Mouse (Mus musculus): ENCODE measurements around the gene Rnf113a2.

Rnf113a2 gene

DNA sequence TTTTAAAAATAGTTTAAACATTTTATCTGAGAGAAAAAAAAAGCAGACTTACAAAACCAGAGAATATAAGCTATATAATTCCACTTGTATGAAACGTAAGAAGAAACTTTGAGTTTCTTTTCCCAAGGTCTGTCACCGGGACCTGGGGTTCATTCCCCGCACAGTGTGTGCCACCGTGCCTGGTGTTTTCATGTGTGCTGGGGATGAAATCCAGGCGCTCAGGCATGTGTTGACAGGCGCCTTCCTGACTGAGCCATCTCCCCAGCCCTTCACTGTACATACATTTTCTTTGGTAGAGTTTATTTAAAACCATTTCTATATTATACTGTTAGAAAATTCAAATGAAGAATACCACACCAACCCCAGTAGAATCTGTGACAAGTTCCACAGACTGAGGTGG lies 26.7 kb upstream of the Rnf113a2 start:
- H3K36me3 ChIP-seq (ENCODE audit: insufficient read depth, low read length): no peaks in the 10 kb centered on the region
- no peaks in the 10 kb centered on the region for H3K9me3 ChIP-seq (ENCODE audit: low read length)
- TF ChIP-seq CTCF (conservative IDR thresholded peaks at IDR 0.05; ENCODE audit: low read length) (no peak), NANOG (IDR thresholded peaks at IDR 0.05; ENCODE audit: borderline replicate concordance, low read length) (no peak), POU5F1 (IDR thresholded peaks at IDR 0.05; ENCODE audit: borderline replicate concordance, low read length) (no peak)
- H3K27me3 ChIP-seq (ENCODE audit: insufficient read depth, low read length): no peaks in the 10 kb centered on the region
- peaks cover 9% of the 10 kb centered on the region for H3K4me1 ChIP-seq (replicated peaks; ENCODE audit: low read depth, low read length)
- no peak overlapping the region for H3K4me3 ChIP-seq (replicated peaks; ENCODE audit: low read length)

DNA sequence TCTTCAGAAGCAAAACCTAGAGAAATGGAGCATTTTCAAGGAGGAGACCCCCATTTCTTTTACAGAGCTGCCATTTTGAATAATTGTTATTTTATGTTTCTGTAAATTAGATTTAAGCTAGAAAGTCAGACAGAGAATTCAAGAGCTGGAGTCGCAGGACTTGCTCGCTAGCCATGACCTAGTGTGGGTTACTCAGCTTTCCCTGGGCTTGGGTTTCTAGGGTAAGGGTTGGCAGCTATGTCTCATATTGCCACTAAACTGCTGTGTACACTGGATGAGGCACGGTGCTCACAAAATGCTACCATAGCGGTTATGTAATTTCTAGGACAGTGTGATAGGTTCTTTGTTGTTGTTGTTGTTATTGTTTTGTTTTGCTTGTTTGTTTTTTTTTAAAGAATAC lies 24.3 kb upstream of the Rnf113a2 start:
- Histone ChIP-seq H3K27me3 (ENCODE audit: insufficient read depth, low read length) (no peaks in the 10 kb centered on the region), H3K36me3 (ENCODE audit: insufficient read depth, low read length) (no peaks in the 10 kb centered on the region), H3K4me3 (replicated peaks; ENCODE audit: low read length) (no peak overlapping the region), H3K9me3 (ENCODE audit: low read length) (no peaks in the 10 kb centered on the region), H3K4me1 (replicated peaks; ENCODE audit: low read depth, low read length) (peaks cover 13% of the 10 kb centered on the region)
- TF ChIP-seq CTCF (conservative IDR thresholded peaks at IDR 0.05; ENCODE audit: low read length) (no peak), POU5F1 (IDR thresholded peaks at IDR 0.05; ENCODE audit: borderline replicate concordance, low read length) (no peak), NANOG (IDR thresholded peaks at IDR 0.05; ENCODE audit: borderline replicate concordance, low read length) (no peak)

DNA sequence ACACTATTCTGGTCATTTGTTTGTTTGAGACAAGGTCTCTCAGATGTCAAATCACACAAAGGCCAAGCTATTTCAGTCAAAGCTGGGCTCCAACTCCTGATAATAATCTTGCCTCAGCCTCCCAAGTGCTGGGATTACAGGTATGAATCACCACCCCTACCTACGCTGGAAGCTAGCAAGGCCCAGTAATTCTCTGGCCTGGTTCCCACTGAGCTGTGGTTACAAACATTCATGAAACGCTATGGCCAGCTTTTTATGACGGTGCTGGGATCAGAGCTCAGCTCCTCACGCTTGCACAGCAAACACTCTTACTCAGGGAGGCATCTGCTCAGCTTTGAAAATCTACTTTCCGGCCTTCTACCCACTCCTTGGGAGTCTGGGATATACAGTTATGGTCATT lies 23.1 kb upstream of the Rnf113a2 start:
- Histone ChIP-seq H3K9me3 (ENCODE audit: low read length) (no peaks in the 10 kb centered on the region), H3K27me3 (ENCODE audit: insufficient read depth, low read length) (no peaks in the 10 kb centered on the region), H3K4me3 (replicated peaks; ENCODE audit: low read length) (no peak overlapping the region), H3K36me3 (ENCODE audit: insufficient read depth, low read length) (no peaks in the 10 kb centered on the region), H3K4me1 (replicated peaks; ENCODE audit: low read depth, low read length) (peaks cover 8% of the 10 kb centered on the region)
- TF ChIP-seq POU5F1 (IDR thresholded peaks at IDR 0.05; ENCODE audit: borderline replicate concordance, low read length) (no peak), NANOG (IDR thresholded peaks at IDR 0.05; ENCODE audit: borderline replicate concordance, low read length) (no peak), CTCF (conservative IDR thresholded peaks at IDR 0.05; ENCODE audit: low read length) (no peak)

DNA sequence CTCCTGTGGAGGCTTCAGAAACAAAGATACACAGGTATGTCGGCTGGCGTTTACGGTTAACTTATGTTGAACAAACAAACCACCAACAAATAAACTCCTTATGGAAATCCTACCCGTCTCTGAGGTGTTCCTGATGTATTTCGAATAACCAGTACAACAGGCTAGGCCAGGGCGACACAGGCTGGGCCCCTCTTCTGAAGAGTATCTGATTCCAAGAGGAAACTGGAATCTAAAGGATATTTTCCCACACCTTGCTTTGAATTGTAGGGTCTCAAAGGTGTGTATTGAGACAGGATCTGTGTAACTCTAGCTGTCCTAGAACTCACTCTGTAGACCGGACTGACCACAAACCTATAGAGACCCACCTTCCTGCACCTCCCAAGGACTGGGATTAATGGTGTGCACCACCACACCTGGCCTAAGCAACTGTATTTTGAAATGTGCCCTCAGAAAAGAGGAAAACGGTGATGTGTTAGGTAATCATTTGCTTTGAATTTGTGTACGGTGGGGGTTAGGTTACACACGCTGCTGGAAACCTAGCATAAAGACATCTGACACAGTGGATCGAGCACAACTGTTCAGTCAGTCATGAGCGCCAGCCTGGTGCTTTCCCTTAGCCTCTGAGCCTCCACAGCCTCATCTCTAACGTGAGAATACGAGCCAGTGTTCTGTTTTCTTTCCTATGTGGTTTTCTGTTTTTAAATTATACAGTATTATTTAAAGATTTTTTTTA lies 19.9 kb upstream of the Rnf113a2 start:
- TF ChIP-seq CTCF (conservative IDR thresholded peaks at IDR 0.05; ENCODE audit: low read length): no peak
- no peak for TF ChIP-seq NANOG (IDR thresholded peaks at IDR 0.05; ENCODE audit: borderline replicate concordance, low read length)
- TF ChIP-seq POU5F1 (IDR thresholded peaks at IDR 0.05; ENCODE audit: borderline replicate concordance, low read length): no peak
- H3K27me3 ChIP-seq (ENCODE audit: insufficient read depth, low read length): no peaks in the 10 kb centered on the region
- no peaks in the 10 kb centered on the region for H3K9me3 ChIP-seq (ENCODE audit: low read length)
- H3K4me1 ChIP-seq (replicated peaks; ENCODE audit: low read depth, low read length): peaks cover 14% of the 10 kb centered on the region
- H3K36me3 ChIP-seq (ENCODE audit: insufficient read depth, low read length): no peaks in the 10 kb centered on the region
- H3K4me3 ChIP-seq (replicated peaks; ENCODE audit: low read length): no peak overlapping the region

DNA sequence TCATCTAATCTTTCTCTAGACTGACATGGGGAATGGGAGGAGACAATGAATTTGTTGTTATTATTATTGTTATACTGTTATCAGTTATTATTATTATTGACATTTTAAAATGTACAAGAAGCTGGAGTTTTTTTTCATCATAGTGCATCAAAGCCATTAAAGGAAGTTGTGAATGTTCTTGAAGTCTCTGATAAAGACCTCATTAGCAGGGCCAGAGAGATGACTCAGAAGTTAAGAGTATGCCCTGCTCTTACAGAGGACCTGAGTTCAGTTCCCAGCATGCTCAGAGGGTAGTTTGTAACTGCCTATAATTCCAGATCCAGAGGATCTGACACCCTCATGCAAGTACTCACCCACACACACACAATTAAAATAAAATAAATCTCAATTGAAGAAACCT lies 19.3 kb upstream of the Rnf113a2 start:
- H3K4me3 ChIP-seq (replicated peaks; ENCODE audit: low read length): no peak overlapping the region
- peaks cover 14% of the 10 kb centered on the region for H3K4me1 ChIP-seq (replicated peaks; ENCODE audit: low read depth, low read length)
- no peaks in the 10 kb centered on the region for H3K36me3 ChIP-seq (ENCODE audit: insufficient read depth, low read length)
- H3K9me3 ChIP-seq (ENCODE audit: low read length): no peaks in the 10 kb centered on the region
- TF ChIP-seq CTCF (conservative IDR thresholded peaks at IDR 0.05; ENCODE audit: low read length) (no peak), NANOG (IDR thresholded peaks at IDR 0.05; ENCODE audit: borderline replicate concordance, low read length) (no peak), POU5F1 (IDR thresholded peaks at IDR 0.05; ENCODE audit: borderline replicate concordance, low read length) (no peak)
- H3K27me3 ChIP-seq (ENCODE audit: insufficient read depth, low read length): no peaks in the 10 kb centered on the region

DNA sequence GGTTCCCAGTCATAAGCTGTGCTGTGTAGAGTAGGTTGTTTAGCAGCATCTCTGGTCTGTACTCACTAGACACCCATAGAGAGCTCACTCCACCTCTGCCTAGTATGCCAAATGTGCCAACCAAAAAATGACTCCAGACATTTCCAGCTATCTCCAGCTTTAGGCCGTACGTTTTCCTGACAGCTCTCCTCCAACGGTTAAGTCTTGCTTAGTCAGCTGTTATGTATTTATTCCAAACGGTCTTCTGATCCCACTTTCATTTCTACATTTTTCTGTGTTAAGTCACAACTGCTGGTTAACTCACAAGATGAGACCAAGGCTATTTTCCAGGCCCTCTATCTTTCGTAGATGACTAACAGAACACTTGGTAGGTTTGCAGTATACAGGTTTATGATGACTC lies 18.4 kb upstream of the Rnf113a2 start:
- peaks cover 14% of the 10 kb centered on the region for H3K4me1 ChIP-seq (replicated peaks; ENCODE audit: low read depth, low read length)
- H3K27me3 ChIP-seq (ENCODE audit: insufficient read depth, low read length): no peaks in the 10 kb centered on the region
- no peaks in the 10 kb centered on the region for H3K36me3 ChIP-seq (ENCODE audit: insufficient read depth, low read length)
- no peak overlapping the region for H3K4me3 ChIP-seq (replicated peaks; ENCODE audit: low read length)
- TF ChIP-seq NANOG (IDR thresholded peaks at IDR 0.05; ENCODE audit: borderline replicate concordance, low read length) (no peak), POU5F1 (IDR thresholded peaks at IDR 0.05; ENCODE audit: borderline replicate concordance, low read length) (no peak), CTCF (conservative IDR thresholded peaks at IDR 0.05; ENCODE audit: low read length) (no peak)
- no peaks in the 10 kb centered on the region for H3K9me3 ChIP-seq (ENCODE audit: low read length)

DNA sequence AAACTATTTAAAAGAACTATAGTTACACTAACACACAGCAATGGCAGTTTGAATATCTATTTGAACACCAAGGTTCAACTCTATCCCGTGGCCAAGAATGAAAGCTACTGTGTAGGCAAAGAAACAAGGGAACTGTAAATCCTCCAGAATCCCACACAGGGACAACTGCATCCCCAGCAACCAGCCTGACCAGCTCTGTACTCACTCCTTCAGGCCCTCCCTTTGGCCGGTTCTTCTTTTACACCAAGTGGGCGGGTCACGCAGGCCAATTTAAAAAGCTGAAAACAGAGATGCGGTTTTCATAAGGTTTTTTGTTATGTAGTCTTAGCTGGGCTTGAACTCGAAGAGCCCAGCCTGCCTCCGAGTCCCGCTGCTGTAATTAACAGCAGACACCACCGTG lies 17.9 kb upstream of the Rnf113a2 start:
- peaks cover 14% of the 10 kb centered on the region for H3K4me1 ChIP-seq (replicated peaks; ENCODE audit: low read depth, low read length)
- no peak for TF ChIP-seq NANOG (IDR thresholded peaks at IDR 0.05; ENCODE audit: borderline replicate concordance, low read length)
- no peak for TF ChIP-seq POU5F1 (IDR thresholded peaks at IDR 0.05; ENCODE audit: borderline replicate concordance, low read length)
- no peak for TF ChIP-seq CTCF (conservative IDR thresholded peaks at IDR 0.05; ENCODE audit: low read length)
- no peaks in the 10 kb centered on the region for H3K36me3 ChIP-seq (ENCODE audit: insufficient read depth, low read length)
- peak overlapping the region; percentile 17; the same call in 1 of the 2 replicates for H3K4me3 ChIP-seq (replicated peaks; ENCODE audit: low read length)
- H3K27me3 ChIP-seq (ENCODE audit: insufficient read depth, low read length): no peaks in the 10 kb centered on the region
- no peaks in the 10 kb centered on the region for H3K9me3 ChIP-seq (ENCODE audit: low read length)

DNA sequence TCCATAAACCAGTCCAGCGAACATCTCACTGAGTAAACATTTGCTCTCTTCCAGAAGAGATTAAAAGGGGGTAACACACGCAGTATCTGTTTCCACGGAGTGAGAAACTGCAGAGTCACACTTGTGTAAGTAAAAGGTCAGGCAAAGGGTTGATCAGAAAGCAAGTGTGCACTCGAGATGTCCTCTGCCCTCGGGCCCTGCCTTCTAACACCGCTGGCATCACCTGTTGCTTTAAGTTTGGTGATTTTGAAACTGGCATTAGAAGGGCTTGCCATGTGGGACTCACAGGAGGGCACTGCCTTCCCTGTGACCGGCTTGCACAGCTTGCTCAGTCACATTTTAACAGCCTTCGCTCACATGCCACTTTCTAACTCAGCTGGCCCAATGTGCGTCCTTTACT lies 17.3 kb upstream of the Rnf113a2 start:
- no peaks in the 10 kb centered on the region for H3K36me3 ChIP-seq (ENCODE audit: insufficient read depth, low read length)
- TF ChIP-seq NANOG (IDR thresholded peaks at IDR 0.05; ENCODE audit: borderline replicate concordance, low read length) (no peak), CTCF (conservative IDR thresholded peaks at IDR 0.05; ENCODE audit: low read length) (no peak), POU5F1 (IDR thresholded peaks at IDR 0.05; ENCODE audit: borderline replicate concordance, low read length) (no peak)

DNA sequence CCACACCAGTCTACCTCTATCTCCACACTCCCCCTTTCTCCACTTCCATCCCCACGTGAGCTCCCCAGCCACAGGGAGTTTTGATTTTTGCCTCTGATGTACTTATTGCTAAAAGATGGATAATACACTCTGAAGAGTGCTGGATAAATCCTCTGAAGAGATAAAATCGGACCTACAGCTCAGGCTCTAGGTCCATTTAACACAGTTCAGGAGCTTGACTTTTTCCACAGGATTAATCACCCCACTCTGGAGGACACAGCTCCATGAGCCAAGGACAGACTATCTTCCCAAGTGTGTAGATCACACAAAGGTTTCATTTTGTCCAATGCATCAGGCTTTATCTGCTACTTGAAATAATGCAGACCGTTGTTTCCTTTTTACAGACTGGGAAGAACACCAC lies 16.9 kb upstream of the Rnf113a2 start:
- TF ChIP-seq POU5F1 (IDR thresholded peaks at IDR 0.05; ENCODE audit: borderline replicate concordance, low read length): no peak
- no peak for TF ChIP-seq NANOG (IDR thresholded peaks at IDR 0.05; ENCODE audit: borderline replicate concordance, low read length)
- no peak for TF ChIP-seq CTCF (conservative IDR thresholded peaks at IDR 0.05; ENCODE audit: low read length)

More for the DNA sequence above, 17.3 kb upstream of the Rnf113a2 start:
- H3K27me3 ChIP-seq (ENCODE audit: insufficient read depth, low read length): no peaks in the 10 kb centered on the region
- H3K4me3 ChIP-seq (replicated peaks; ENCODE audit: low read length): peak overlapping the region; percentile 17; the same call in 1 of the 2 replicates
- no peaks in the 10 kb centered on the region for H3K9me3 ChIP-seq (ENCODE audit: low read length)
- H3K4me1 ChIP-seq (replicated peaks; ENCODE audit: low read depth, low read length): peaks cover 14% of the 10 kb centered on the region

More for the DNA sequence above, 16.9 kb upstream of the Rnf113a2 start:
- Histone ChIP-seq H3K36me3 (ENCODE audit: insufficient read depth, low read length) (no peaks in the 10 kb centered on the region), H3K9me3 (ENCODE audit: low read length) (no peaks in the 10 kb centered on the region), H3K27me3 (ENCODE audit: insufficient read depth, low read length) (no peaks in the 10 kb centered on the region), H3K4me3 (replicated peaks; ENCODE audit: low read length) (no peak overlapping the region), H3K4me1 (replicated peaks; ENCODE audit: low read depth, low read length) (peaks cover 13% of the 10 kb centered on the region)

All from E14TG2a.4 (cell line).